Mouse (Mus musculus): ENCODE measurements around the gene Pop5. TPM values are rescaled to one million over a fixed set of nuclear protein-coding genes. Genes with fewer than 3 reads are reported as not detected.

Pop5 gene
- polyA plus RNA-seq, 1 experiment from 2014 or later: 114 TPM

DNA sequence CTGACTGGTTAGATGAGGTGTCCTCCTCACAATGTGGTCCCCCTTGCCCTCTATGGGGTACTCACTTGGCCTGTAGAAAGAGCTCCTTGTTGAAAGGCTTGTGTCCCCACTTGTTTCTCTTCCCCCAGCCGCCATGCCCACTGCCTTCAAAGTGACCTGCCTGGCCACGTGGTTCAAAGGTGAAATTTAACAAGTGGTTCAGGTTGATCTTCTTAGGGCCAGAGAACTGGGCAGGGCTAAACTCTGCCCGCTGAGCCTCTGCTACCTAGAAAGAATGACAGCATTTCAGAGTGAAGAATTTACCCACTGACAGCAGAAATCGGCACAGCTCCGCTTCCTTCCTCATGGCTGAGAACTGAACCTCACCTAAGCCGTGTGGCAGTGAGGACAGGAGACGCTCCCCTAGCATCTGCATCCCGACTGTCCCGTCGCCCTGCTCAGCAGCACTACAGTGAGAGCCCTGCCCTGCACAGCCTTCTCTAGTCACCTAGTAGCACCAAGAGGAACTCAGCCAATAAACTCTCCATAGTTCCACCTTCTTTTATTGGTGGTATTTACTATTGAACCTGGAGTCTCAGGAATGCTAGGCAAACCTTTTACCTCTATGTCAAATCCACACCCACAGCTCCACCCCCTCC lies 21.4 kb downstream of the Pop5 start:
- ATAC-seq (ENCODE audit: low FRiP score): no peak
- Histone ChIP-seq H3K27ac (no peak overlapping the region), H3K9ac (no peak overlapping the region), H3K9me3 (ENCODE audit: control insufficient read depth, low read length) (no peaks in the 10 kb centered on the region), H3K4me2 (replicated peaks) (no peak overlapping the region), H3K36me3 (replicated peaks; ENCODE audit: control insufficient read depth, insufficient read depth) (peaks cover 60% of the 10 kb centered on the region), H3K4me3 (replicated peaks; ENCODE audit: low read length) (no peak overlapping the region), H3K4me1 (replicated peaks; ENCODE audit: control insufficient read depth, insufficient read depth, low read length) (no peaks in the 10 kb centered on the region), H3K27me3 (ENCODE audit: control insufficient read depth, insufficient read depth, low read length) (no peaks in the 10 kb centered on the region)
- no peak for DNase-seq (ENCODE audit: low spot score)
- WGBS: 94% methylated on average over 10 of the region's 10 CpGs

DNA sequence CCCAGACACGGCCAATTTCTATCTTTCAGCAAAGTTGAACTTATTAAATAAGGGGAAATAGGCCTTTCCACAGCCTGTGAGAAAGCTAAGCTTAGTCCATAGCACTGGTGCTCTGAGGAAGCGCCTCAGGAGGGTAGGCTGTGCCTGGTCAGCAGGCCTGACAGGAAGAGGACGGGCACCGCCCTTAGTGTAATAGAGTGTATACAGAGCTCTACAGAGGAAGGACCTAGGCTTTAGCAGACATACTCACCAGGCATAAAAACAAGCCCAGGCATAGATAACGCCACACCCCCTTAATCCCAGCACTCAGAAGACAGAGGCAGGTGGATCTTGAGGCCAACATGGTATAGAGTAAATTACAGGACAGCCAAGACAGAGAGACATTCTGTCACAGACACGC lies 24.7 kb downstream of the Pop5 start:
- Histone ChIP-seq H3K4me1 (replicated peaks; ENCODE audit: control insufficient read depth, insufficient read depth, low read length) (no peaks in the 10 kb centered on the region), H3K9me3 (ENCODE audit: control insufficient read depth, low read length) (no peaks in the 10 kb centered on the region), H3K4me3 (replicated peaks; ENCODE audit: low read length) (no peak overlapping the region), H3K4me2 (replicated peaks) (no peak overlapping the region), H3K9ac (no peak overlapping the region), H3K27ac (no peak overlapping the region), H3K36me3 (replicated peaks; ENCODE audit: control insufficient read depth, insufficient read depth) (peaks cover 64% of the 10 kb centered on the region), H3K27me3 (ENCODE audit: control insufficient read depth, insufficient read depth, low read length) (no peaks in the 10 kb centered on the region)
- DNase-seq (ENCODE audit: low spot score) (no peak), ATAC-seq (ENCODE audit: low FRiP score) (no peak)
- WGBS: 91% methylated on average over 6 of the region's 6 CpGs

GRCm38 (mm10) chr5:115261141-115261540 lies 25.5 kb downstream of the Pop5 start:
- ATAC-seq (ENCODE audit: low FRiP score): no peak
- H3K9me3 ChIP-seq (ENCODE audit: control insufficient read depth, low read length): no peaks in the 10 kb centered on the region
- DNase-seq (ENCODE audit: low spot score): no peak
- H3K27ac ChIP-seq: no peak overlapping the region
- H3K4me3 ChIP-seq (replicated peaks; ENCODE audit: low read length): no peak overlapping the region
- H3K4me2 ChIP-seq (replicated peaks): no peak overlapping the region
- WGBS: 93% methylated on average over 8 of the region's 8 CpGs
- H3K4me1 ChIP-seq (replicated peaks; ENCODE audit: control insufficient read depth, insufficient read depth, low read length): no peaks in the 10 kb centered on the region
- H3K27me3 ChIP-seq (ENCODE audit: control insufficient read depth, insufficient read depth, low read length): no peaks in the 10 kb centered on the region
- H3K36me3 ChIP-seq (replicated peaks; ENCODE audit: control insufficient read depth, insufficient read depth): peaks cover 58% of the 10 kb centered on the region
- H3K9ac ChIP-seq: no peak overlapping the region

- peaks cover 55% of the 10 kb centered on the region for H3K36me3 ChIP-seq (replicated peaks; ENCODE audit: control insufficient read depth, insufficient read depth)
- no peaks in the 10 kb centered on the region for H3K27me3 ChIP-seq (ENCODE audit: control insufficient read depth, insufficient read depth, low read length)
- no peaks in the 10 kb centered on the region for H3K9me3 ChIP-seq (ENCODE audit: control insufficient read depth, low read length)
- H3K9ac ChIP-seq: no peak overlapping the region
- no peaks in the 10 kb centered on the region for H3K4me1 ChIP-seq (replicated peaks; ENCODE audit: control insufficient read depth, insufficient read depth, low read length)
- ATAC-seq (ENCODE audit: low FRiP score) (no peak), DNase-seq (ENCODE audit: low spot score) (no peak)
- no peak overlapping the region for H3K4me2 ChIP-seq (replicated peaks)
- no peak overlapping the region for H3K27ac ChIP-seq
- H3K4me3 ChIP-seq (replicated peaks; ENCODE audit: low read length): no peak overlapping the region
- 89% methylated on average over 1 of the region's 1 CpGs for WGBS
Measured at GRCm38 (mm10) chr5:115261880-115262279, 26.2 kb downstream of the Pop5 start.

DNA sequence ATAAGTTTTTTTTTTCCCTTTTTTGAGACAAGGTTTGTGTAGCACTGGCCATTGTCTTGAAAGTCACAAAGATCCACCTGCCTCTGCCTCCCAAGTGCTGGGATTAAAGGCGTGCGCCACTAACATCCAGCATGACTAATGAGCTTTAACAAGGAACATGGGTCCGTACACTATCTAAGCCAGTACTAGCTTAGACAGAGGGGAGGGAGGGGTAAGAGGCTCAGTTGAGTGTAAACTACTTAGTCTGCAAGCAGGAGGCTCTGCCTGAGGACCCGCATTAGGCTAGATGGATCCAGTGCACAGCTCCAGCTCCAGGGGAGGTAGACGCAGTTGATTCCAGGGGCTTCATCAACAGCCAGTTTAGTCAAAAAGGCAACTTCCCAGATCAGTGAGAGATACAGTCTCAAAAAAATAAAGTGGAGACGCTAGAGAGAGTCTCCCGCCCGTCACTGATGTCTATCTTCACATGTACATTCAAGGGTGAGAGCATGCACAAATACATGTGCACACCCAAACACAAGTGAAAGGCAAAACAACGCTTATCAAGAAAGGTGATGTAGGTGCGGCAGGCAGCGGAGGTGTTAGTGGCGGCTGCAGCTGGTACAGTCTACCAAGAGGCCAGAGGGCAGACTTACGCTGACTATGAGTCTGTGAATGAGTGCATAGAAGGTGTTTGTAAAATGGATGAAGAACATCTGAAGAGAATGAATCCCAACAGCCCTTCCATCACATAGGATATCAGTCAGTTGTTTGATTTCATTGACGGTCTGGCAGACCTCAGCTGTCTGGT lies 27.1 kb downstream of the Pop5 start:
- Histone ChIP-seq H3K27me3 (ENCODE audit: control insufficient read depth, insufficient read depth, low read length) (no peaks in the 10 kb centered on the region), H3K4me2 (replicated peaks) (no peak overlapping the region), H3K36me3 (replicated peaks; ENCODE audit: control insufficient read depth, insufficient read depth) (peaks cover 47% of the 10 kb centered on the region), H3K9ac (no peak overlapping the region), H3K27ac (no peak overlapping the region), H3K9me3 (ENCODE audit: control insufficient read depth, low read length) (no peaks in the 10 kb centered on the region), H3K4me3 (replicated peaks; ENCODE audit: low read length) (no peak overlapping the region), H3K4me1 (replicated peaks; ENCODE audit: control insufficient read depth, insufficient read depth, low read length) (no peaks in the 10 kb centered on the region)
- no peak for DNase-seq (ENCODE audit: low spot score)
- 85% methylated on average over 14 of the region's 14 CpGs for WGBS
- no peak for ATAC-seq (ENCODE audit: low FRiP score)

- WGBS: 92% methylated on average over 5 of the region's 5 CpGs
- H3K27me3 ChIP-seq (ENCODE audit: control insufficient read depth, insufficient read depth, low read length): no peaks in the 10 kb centered on the region
- DNase-seq (ENCODE audit: low spot score): no peak
- no peak for ATAC-seq (ENCODE audit: low FRiP score)
- peaks cover 35% of the 10 kb centered on the region for H3K36me3 ChIP-seq (replicated peaks; ENCODE audit: control insufficient read depth, insufficient read depth)
- H3K9ac ChIP-seq: no peak overlapping the region
- no peak overlapping the region for H3K27ac ChIP-seq
- H3K9me3 ChIP-seq (ENCODE audit: control insufficient read depth, low read length): no peaks in the 10 kb centered on the region
- no peak overlapping the region for H3K4me3 ChIP-seq (replicated peaks; ENCODE audit: low read length)
- no peak overlapping the region for H3K4me2 ChIP-seq (replicated peaks)
- H3K4me1 ChIP-seq (replicated peaks; ENCODE audit: control insufficient read depth, insufficient read depth, low read length): peaks cover 19% of the 10 kb centered on the region
Measured at GRCm38 (mm10) chr5:115266340-115266739, 30.7 kb downstream of the Pop5 start.

GRCm38 (mm10) chr5:115266787-115267468 lies 31.3 kb downstream of the Pop5 start:
- no peak for DNase-seq (ENCODE audit: low spot score)
- no peaks in the 10 kb centered on the region for H3K27me3 ChIP-seq (ENCODE audit: control insufficient read depth, insufficient read depth, low read length)
- peaks cover 35% of the 10 kb centered on the region for H3K36me3 ChIP-seq (replicated peaks; ENCODE audit: control insufficient read depth, insufficient read depth)
- no peak overlapping the region for H3K9ac ChIP-seq
- peaks cover 19% of the 10 kb centered on the region for H3K4me1 ChIP-seq (replicated peaks; ENCODE audit: control insufficient read depth, insufficient read depth, low read length)
- H3K4me2 ChIP-seq (replicated peaks): no peak overlapping the region
- WGBS: 88% methylated on average over 8 of the region's 8 CpGs
- H3K27ac ChIP-seq: no peak overlapping the region
- H3K4me3 ChIP-seq (replicated peaks; ENCODE audit: low read length): no peak overlapping the region
- H3K9me3 ChIP-seq (ENCODE audit: control insufficient read depth, low read length): no peaks in the 10 kb centered on the region
- ATAC-seq (ENCODE audit: low FRiP score): no peak

- H3K36me3 ChIP-seq (replicated peaks; ENCODE audit: control insufficient read depth, insufficient read depth): peaks cover 35% of the 10 kb centered on the region
- DNase-seq (ENCODE audit: low spot score) (no peak), ATAC-seq (ENCODE audit: low FRiP score) (no peak)
- H3K4me1 ChIP-seq (replicated peaks; ENCODE audit: control insufficient read depth, insufficient read depth, low read length): peaks cover 19% of the 10 kb centered on the region
- no peak overlapping the region for H3K27ac ChIP-seq
- H3K4me3 ChIP-seq (replicated peaks; ENCODE audit: low read length): no peak overlapping the region
- no peak overlapping the region for H3K4me2 ChIP-seq (replicated peaks)
- H3K27me3 ChIP-seq (ENCODE audit: control insufficient read depth, insufficient read depth, low read length): no peaks in the 10 kb centered on the region
- 83% methylated on average over 3 of the region's 3 CpGs for WGBS
- no peaks in the 10 kb centered on the region for H3K9me3 ChIP-seq (ENCODE audit: control insufficient read depth, low read length)
- no peak overlapping the region for H3K9ac ChIP-seq
Measured at GRCm38 (mm10) chr5:115267469-115268045, 31.9 kb downstream of the Pop5 start.

- no peaks in the 10 kb centered on the region for H3K9me3 ChIP-seq (ENCODE audit: control insufficient read depth, low read length)
- H3K9ac ChIP-seq: no peak overlapping the region
- WGBS: 61% methylated on average over 3 of the region's 3 CpGs
- no peak overlapping the region for H3K27ac ChIP-seq
- H3K36me3 ChIP-seq (replicated peaks; ENCODE audit: control insufficient read depth, insufficient read depth): peaks cover 30% of the 10 kb centered on the region
- no peak overlapping the region for H3K4me2 ChIP-seq (replicated peaks)
- H3K27me3 ChIP-seq (ENCODE audit: control insufficient read depth, insufficient read depth, low read length): no peaks in the 10 kb centered on the region
- ATAC-seq (ENCODE audit: low FRiP score) (no peak), DNase-seq (ENCODE audit: low spot score) (no peak)
- no peak overlapping the region for H3K4me3 ChIP-seq (replicated peaks; ENCODE audit: low read length)
- H3K4me1 ChIP-seq (replicated peaks; ENCODE audit: control insufficient read depth, insufficient read depth, low read length): peaks cover 21% of the 10 kb centered on the region
Measured at GRCm38 (mm10) chr5:115268266-115268665, 32.6 kb downstream of the Pop5 start.
